Mouse (Mus musculus): ENCODE measurements around the gene Kcng3. TPM values are rescaled to one million over a fixed set of nuclear protein-coding genes. Genes with fewer than 3 reads are reported as not detected.

Gene Kcng3
- total RNA-seq, 2 experiments from 2014 or later, result 9.7 to 10.9 TPM

DNA sequence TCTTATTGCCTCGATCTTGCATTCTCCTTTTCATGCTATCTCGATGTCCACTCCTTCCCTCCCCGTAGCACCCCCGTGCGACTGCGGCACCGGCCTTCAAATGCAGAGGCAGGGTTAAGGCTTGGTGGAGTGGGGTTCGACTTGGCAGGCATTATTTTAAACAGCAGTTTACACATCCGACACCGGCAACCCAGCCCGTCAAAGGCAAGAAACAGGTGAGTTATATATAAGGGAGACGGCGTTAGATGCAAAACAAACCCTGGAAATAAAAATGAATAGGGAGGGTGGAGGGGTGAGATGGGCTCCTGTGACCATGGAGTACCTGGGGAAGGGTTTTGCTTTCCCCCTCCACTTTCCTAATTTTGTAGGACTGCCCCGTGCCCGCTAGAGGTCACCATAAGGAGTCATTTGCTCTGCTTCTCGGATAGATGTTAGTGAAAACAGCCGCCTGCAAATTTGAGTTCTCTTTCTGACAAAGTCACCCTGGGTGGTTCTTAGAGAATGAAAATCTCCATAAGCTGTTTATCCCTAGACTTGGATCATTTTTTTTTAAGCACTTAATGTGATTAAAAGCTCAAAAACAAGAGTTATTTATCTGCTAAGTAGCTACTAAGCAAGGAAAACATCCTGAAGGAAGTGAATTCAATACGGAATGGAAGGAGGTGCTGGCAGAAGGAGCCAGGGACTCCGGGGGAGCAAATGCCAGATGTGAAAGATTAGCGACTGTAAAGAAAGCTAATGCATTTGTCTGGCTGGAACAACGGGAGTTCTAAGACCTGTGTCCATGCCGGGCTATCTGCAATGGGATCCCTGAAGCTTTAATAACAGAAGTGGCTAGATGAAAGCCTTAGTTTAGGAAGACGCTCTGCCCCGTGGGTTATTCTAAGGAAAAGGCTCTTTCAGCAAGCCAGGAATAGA is 1.2 kb upstream of the Kcng3 start:
- peak; percentile 51 to 60 for DNase-seq (ENCODE audit: low spot score in 2 of 2)

DNA sequence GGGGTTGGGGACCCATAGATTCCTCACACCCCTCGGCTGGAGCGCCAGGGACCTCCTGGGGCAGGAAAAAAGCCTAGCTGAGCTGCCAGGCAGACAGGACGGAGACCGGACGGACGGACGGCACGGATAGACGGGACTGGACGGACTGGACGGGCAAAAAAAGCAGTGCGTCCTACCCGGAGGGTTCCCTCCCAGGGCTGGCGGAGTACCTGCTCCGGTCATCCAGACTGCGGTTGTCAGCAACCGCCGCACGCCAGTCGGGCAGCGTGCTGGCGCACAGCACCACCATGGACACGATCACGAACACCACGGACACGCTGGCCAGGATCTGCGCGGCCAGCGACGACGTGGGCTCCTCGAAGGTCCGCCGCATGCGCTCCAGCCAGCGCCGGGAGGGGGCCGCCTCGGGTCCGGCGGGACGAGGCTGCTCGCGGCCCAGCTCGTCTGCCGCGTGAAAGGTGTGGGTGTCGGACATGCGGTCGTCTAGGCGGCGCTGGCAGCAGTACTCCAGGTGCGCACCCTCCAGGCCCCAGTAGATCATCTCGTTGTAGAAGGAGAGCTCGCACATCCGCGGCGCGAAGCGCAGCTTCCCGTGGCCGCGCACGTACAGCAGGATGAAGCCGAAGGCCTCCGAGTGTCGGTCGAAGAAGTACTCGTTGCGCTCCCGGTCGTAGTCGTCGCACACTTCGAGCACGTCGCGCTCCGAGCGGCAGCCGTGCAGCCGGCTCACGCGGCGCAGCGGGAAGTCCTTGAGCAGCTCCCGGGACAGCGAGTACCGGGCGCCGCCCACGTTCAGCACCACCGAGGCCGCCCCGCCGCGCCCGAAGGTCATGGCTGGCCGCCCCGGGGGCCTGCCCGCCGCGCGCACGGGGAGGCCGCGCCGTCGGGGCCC is 662 bp downstream of the Kcng3 start:
- peak; percentile 58 to 63 for DNase-seq (ENCODE audit: low spot score in 2 of 2)

GRCm38 (mm10) chr17:83613907-83614306 is 17.8 kb downstream of the Kcng3 start:
- no peak for DNase-seq (ENCODE audit: low spot score in 2 of 2)

DNA sequence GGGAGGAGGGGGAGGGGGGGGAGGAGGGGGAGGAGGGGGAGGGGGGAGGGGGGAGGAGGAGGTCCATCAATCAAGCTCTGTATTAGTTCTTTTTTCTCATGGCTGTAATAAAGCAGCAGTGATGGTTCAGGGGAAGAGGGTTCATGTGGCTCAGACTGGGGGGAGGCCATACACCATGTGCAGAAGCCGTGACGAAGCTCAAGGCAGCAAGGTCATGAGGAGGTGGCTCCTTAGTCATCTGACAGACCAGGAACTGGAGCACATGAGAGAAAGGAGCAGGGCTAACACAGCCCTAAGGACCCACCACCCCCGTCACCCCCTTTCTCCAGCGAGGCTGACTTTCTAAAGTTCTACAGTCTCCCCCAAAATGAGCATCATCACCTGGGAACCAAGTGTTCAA is 22.2 kb downstream of the Kcng3 start:
- DNase-seq (ENCODE audit: low spot score in 2 of 2), result no peak

- DNase-seq (ENCODE audit: low spot score in 2 of 2), result no peak
Measured at GRCm38 (mm10) chr17:83600976-83601375, 30.7 kb downstream of the Kcng3 start.

DNA sequence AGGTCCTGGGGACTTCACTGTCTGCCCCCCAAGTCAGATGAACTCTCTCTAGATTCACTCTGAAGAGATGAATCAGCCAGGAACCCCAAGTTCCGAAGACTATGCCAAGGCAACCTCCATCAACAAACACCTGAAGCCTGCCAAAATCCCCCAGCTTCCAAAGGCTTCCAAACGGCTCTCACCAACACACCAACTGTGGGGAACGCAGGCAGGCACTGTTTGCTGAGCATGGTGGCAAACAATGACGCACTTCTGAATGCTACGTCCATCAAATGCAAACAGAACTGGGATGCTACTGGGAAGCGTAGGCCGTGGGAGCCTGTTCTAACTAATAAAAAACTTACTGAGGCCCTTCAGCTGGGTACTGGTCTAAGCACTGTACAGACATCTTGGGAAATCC is 35.7 kb downstream of the Kcng3 start:
- no peak for DNase-seq (ENCODE audit: low spot score in 2 of 2)

GRCm38 (mm10) chr17:83594526-83594925 is 37.2 kb downstream of the Kcng3 start:
- no peak for DNase-seq (ENCODE audit: low spot score in 2 of 2)

- DNase-seq (ENCODE audit: low spot score in 2 of 2), result no peak
Measured at GRCm38 (mm10) chr17:83593396-83593795, 38.3 kb downstream of the Kcng3 start.

GRCm38 (mm10) chr17:83588663-83589341 is 42.9 kb downstream of the Kcng3 start:
- no peak for DNase-seq (ENCODE audit: low spot score in 2 of 2)

DNA sequence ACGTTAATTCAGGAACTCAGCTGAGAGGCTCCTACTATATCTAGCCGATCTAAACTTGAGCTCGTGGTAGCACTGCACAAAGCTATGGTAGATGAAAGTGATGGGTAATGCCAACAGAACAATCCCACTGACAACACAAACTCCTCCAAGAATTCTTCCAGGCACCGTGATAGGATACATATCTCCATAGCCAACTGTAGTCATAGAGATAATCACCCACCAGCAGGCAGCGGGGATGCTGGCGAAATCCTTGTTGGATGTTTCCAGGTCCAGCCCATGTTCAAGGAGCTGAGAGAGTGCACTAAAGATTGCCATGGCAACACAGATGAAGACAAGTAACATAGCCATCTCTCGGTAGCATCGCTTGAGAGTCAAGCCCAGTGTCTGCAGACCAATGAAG is 44.0 kb downstream of the Kcng3 start:
- DNase-seq (ENCODE audit: low spot score in 2 of 2), result no peak

GRCm38 (mm10) chr17:83582585-83582984 is 49.1 kb downstream of the Kcng3 start:
- no peak for DNase-seq (ENCODE audit: low spot score in 2 of 2)

GRCm38 (mm10) chr17:83580734-83581133 is 51.0 kb downstream of the Kcng3 start:
- DNase-seq (ENCODE audit: low spot score in 2 of 2), result no peak

- DNase-seq (ENCODE audit: low spot score in 2 of 2), result no peak
Measured at GRCm38 (mm10) chr17:83576810-83577371, 54.8 kb downstream of the Kcng3 start.

- no peak for DNase-seq (ENCODE audit: low spot score in 2 of 2)
Measured at GRCm38 (mm10) chr17:83574615-83575014, 57.1 kb downstream of the Kcng3 start.

- DNase-seq (ENCODE audit: low spot score in 2 of 2), result no peak
Measured at GRCm38 (mm10) chr17:83573128-83573527, 58.6 kb downstream of the Kcng3 start.

- no peak for DNase-seq (ENCODE audit: low spot score in 2 of 2)
Measured at GRCm38 (mm10) chr17:83572366-83572765, 59.3 kb downstream of the Kcng3 start.

GRCm38 (mm10) chr17:83567375-83567774 is 64.3 kb downstream of the Kcng3 start:
- DNase-seq (ENCODE audit: low spot score in 2 of 2), result no peak

DNA sequence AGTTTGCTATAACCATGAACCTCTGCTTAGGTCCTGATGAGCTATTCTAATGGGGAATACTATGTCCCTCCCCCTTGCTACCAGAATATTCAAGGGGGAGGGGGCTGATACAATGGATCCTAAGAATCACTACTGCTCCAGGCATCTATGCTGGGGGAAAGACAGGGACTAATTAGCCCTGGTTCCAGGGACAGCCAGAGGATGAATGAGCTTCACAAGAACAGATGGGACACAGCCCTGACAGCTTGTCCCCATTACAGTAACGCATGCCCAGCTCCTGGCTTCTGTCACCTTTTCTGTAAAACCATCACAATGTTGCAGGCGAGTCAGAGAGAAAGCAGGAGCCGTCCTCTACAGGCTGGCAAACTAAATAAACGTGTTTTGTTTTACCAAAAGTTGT is 66.2 kb downstream of the Kcng3 start:
- DNase-seq (ENCODE audit: low spot score in 2 of 2), result no peak

- no peak for DNase-seq (ENCODE audit: low spot score in 2 of 2)
Measured at GRCm38 (mm10) chr17:83564119-83564820, 67.4 kb downstream of the Kcng3 start.

GRCm38 (mm10) chr17:83563703-83564111 is 68.0 kb downstream of the Kcng3 start:
- DNase-seq (ENCODE audit: low spot score in 2 of 2), result peak; percentile 36 to 59
